Comparison of ENCODE assay signal across 17 mouse cellular contexts in genomic region chr3:21819030-21819429, GRCm38 (mm10).
"Had no signal": no experiment of that assay in that cellular context is flagged by ENCODE, and none has a peak within 500 bp of the region (broad histone marks: within the 10 kb centered on the region; RNA-seq: fewer than 3 reads in every experiment).

No protein-coding gene starts in this region.

- H3K4me3 ChIP-seq: kidney, embryonic 15.5 days; left cerebral cortex, adult 2 months; liver, embryonic 13.5 days; midbrain, embryonic 12.5 days; midbrain, embryonic 15.5 days; neural tube, embryonic 13.5 days; stomach, embryonic 15.5 days had no signal

- H3K4me1 ChIP-seq: liver, embryonic 13.5 days; stomach, embryonic 15.5 days had no signal

- H3K9ac ChIP-seq: kidney, embryonic 15.5 days; liver, embryonic 13.5 days; midbrain, embryonic 12.5 days; midbrain, embryonic 15.5 days; neural tube, embryonic 13.5 days; stomach, embryonic 15.5 days had no signal

- H3K36me3 ChIP-seq: kidney, embryonic 15.5 days; liver, embryonic 13.5 days; midbrain, embryonic 12.5 days; midbrain, embryonic 15.5 days; neural tube, embryonic 13.5 days; stomach, embryonic 15.5 days had no signal

- DNase-seq: kidney, adult 11 months; kidney, adult 8-10 months; kidney, postnatal 10 days; kidney, postnatal 36 days; layer of hippocampus, postnatal 36 days; liver, embryonic 13.5 days; lung, adult 2 months; lung, postnatal 14 days; lung, postnatal 4 days; retina, postnatal 1 day; thymus, postnatal 25 days had no signal

- H3K27ac ChIP-seq: kidney, embryonic 15.5 days; left cerebral cortex, adult 2 months; liver, embryonic 13.5 days; midbrain, embryonic 12.5 days; midbrain, embryonic 15.5 days; neural tube, embryonic 13.5 days; stomach, embryonic 15.5 days had no signal

- ATAC-seq: midbrain, embryonic 15.5 days had no signal

- H3K27me3 ChIP-seq: kidney, embryonic 15.5 days; liver, embryonic 13.5 days; midbrain, embryonic 12.5 days; midbrain, embryonic 15.5 days; neural tube, embryonic 13.5 days; stomach, embryonic 15.5 days had no signal

- H3K9me3 ChIP-seq: kidney, embryonic 15.5 days; liver, embryonic 13.5 days; midbrain, embryonic 12.5 days; midbrain, embryonic 15.5 days; neural tube, embryonic 13.5 days; stomach, embryonic 15.5 days had no signal

- H3K4me2 ChIP-seq: kidney, embryonic 15.5 days; liver, embryonic 13.5 days; midbrain, embryonic 12.5 days; midbrain, embryonic 15.5 days; neural tube, embryonic 13.5 days; stomach, embryonic 15.5 days had no signal
